Mouse (Mus musculus) layer of hippocampus, adult 2 months (tissue): Measurements from ENCODE around the gene Epb41l4b. TPM values are rescaled to one million over a fixed set of nuclear protein-coding genes. Genes with fewer than 3 reads are reported as not detected.

Source experiments
- DNase-seq, 2 experiments: peaks; one replicate each; pipeline ENCODE4 v3.0.0; 2022; ENCODE audit warnings: low spot score in 2 of 2
- H3K27ac ChIP-seq: fragments of 200-600 bp; 2 replicates; pipeline ENCODE4 v1.8.1; 2022
- H3K4me3 ChIP-seq: fragments of 200-600 bp; 2 replicates; pipeline ENCODE4 v1.8.1; 2022; ENCODE audit warnings: mild to moderate bottlenecking
- CTCF ChIP-seq: fragments of 200-600 bp; conservative IDR thresholded peaks from 2 replicates; pipeline ENCODE4 v1.8.1; 2022; ENCODE audit warnings: antibody characterized with exemption, mild to moderate bottlenecking, moderate library complexity
- total RNA-seq, 2 experiments: library from RNA; stranded (reverse); gene quantifications; 2 replicates each; pipeline ENCODE4 v1.2.3; 2021

Gene Epb41l4b
- total RNA-seq, 2 experiments from 2014 or later: 20.3 to 26.7 TPM

DNA sequence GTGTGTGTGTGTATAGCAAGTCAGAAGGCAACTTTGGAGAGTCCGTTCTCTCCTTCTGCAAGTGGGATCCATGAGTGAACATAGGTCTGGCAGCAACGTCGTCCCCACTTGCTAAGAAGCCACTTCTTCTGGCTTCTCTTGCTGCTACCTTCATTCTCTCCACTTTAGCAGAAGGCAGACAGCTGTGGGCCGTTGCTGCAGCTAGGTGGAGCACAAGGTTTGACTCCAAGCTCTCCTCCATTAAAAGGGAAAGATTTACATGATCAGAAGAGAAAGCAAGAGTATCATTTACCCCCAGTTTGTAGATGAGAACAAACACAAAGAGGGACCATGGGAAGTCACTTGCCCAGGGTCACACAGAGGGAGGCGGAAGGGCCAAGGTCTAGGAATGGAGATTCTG is 109.1 kb downstream of the Epb41l4b start:
- DNase-seq: no peak
- H3K27ac ChIP-seq: no peak overlapping the region
- no peak overlapping the region for H3K4me3 ChIP-seq
- no peak for TF ChIP-seq CTCF

DNA sequence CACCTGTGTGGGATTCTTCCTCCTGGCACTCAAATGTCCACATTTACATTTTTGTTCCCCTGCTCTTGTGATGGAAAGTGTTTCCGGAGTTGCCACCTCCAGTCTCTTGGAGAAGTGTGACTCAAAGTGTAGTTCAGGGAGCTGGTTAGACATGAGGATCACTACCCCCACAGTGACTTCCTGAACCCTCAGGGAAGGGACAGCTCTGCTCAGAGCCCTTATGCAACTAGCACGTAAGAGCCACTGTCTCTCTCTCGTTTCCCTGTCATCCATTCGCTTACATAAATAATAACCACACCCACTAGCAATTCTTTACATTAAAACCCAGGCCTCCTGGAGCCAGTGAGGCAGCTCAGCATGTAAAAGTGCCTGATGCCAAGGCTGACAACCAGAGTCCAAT is 111.8 kb downstream of the Epb41l4b start:
- Histone ChIP-seq H3K27ac (no peak overlapping the region), H3K4me3 (no peak overlapping the region)
- no peak for TF ChIP-seq CTCF
- no peak for DNase-seq

DNA sequence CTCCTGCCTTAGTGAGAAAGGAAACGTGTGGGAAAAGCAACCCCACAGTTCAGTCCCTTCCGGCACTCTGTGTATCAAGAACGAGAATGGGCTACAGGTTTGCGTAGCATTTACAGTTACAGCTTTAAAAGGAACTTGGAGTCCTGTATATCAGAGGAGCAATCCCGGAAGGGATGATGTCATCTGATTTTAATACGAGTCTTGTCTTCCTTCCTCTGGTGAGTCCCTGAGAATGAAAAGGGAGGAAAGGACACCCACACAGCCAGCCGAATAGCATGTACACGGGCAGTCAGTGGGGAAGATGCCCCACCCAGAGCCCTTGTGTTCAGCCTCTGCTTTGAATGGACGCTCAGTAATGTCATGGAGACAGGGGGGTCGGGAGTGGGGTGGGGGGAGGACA is 115.3 kb downstream of the Epb41l4b start:
- no peak overlapping the region for H3K4me3 ChIP-seq
- no peak for TF ChIP-seq CTCF
- no peak overlapping the region for H3K27ac ChIP-seq
- no peak for DNase-seq

DNA sequence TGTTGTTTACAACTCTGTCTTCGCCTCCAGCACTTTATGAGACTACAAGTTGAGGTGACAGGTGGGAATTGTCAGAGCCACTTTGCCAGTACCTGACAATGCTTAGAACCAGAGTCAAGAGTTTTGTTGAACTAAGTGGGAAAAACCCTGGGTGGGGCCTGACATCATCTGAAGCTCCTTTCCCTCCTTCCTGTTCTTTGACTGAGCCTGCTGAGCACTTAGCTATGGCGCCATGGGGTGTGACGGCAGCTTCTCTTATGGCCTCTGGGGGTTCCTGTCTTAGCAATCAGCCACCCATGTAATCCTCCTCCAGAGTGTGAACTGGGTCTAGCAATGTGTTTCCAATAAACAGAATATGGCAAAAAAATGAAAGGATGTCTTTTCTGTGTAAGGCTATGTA is 119.7 kb downstream of the Epb41l4b start:
- Histone ChIP-seq H3K27ac (no peak overlapping the region), H3K4me3 (no peak overlapping the region)
- no peak for TF ChIP-seq CTCF
- DNase-seq: no peak

DNA sequence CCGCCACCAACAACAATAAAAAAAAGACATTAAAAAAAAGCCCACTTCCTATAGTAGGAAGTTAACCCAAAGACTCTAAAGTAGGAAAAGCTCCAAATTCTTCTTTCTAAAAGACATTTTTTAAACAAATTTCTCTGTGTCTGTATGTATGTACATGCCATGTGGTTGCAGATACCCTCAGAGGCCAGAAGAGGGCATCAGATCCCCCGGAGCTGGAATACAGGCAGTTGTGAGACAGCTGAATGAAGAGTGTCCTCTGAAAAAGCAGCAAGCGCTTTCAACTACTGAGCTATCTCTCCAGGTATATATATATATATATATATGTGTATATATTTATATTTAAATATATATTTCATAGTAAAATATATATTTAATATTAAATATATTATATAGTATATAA is 121.9 kb downstream of the Epb41l4b start:
- Histone ChIP-seq H3K27ac (no peak overlapping the region), H3K4me3 (no peak overlapping the region)
- TF ChIP-seq CTCF: peak; percentile 58
- no peak for DNase-seq

DNA sequence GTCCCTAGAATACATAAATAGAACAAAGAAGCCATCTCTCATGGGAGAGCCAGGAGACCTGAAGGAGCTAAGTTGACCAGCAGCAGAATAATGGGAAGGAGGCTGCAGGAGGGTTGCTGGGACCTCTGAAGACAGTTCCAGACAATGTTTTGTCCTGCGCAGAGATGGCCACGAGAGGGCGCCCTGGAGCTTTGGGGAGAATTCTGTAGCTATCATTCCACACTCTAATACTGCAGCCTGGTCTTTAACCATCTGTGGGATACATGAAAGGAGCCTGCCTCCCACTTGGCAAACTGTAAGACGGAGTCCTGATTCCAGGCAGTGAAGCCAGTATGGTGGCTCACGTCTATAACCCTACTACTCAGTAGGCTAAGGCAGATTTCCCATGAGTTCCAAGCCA is 126.0 kb downstream of the Epb41l4b start:
- H3K27ac ChIP-seq: no peak overlapping the region
- peak; percentile 90 for TF ChIP-seq CTCF
- no peak overlapping the region for H3K4me3 ChIP-seq
- DNase-seq: peak; percentile 68 to 90

DNA sequence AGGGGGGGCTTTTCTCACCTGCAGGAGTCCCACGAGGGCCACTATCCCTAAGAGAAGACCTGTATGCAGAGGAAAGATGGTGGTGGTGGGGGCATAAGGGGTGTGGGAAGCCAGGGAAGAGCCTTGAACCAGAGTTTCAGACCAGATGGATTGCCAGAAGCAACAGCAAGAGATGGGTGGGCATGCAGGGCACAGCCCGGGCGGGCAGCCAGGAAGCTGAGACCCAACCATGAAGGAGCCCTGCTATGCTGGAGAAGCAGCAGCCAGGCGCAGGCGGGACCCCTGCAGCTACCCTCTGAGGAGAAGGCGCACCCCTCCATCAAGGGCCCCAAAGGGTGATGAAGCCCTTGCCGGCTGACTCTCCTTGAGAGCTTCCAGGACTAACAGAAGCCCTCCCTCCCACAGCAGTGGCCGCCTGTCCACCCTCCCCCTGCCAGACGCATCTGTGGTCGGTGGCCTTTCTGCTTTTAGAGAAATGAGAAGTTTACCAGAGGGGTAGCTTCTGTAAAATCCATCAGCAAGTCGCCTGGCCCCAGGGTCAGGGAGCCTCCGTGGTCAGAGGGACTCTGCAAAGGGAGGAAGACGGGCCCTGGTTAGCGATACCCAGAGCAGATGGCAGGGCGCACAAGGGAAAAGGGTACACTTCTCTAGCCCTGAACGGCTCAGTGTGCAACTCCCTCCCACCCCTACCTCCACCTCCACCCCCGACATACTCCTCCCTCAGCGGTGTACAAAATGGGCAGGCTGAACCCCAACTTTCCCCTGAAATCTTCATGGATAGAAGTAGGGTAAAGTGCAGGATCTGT is 126.7 kb downstream of the Epb41l4b start:
- TF ChIP-seq CTCF: no peak
- no peak for DNase-seq
- Histone ChIP-seq H3K4me3 (no peak overlapping the region), H3K27ac (no peak overlapping the region)

DNA sequence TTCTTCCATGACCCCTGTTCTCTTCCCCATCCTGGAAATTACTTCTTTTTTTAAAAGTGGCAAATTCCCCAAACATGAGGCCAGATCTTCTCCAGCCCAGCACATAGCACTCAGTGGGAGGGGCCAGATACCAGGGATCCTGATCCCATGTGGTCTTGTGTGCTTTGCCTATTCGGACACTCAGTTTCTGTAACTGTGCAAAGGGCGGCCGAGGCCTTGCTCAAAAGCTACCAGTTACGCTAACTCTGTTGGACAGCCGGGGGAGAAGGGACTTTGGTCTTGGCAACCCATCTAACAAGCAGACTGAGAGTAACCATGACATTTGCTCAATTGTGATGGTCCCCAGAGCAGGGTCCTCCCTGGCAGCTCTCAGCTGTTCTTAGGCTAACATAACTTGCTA is 128.2 kb downstream of the Epb41l4b start:
- no peak for DNase-seq
- H3K27ac ChIP-seq: no peak overlapping the region
- H3K4me3 ChIP-seq: no peak overlapping the region
- TF ChIP-seq CTCF: no peak

DNA sequence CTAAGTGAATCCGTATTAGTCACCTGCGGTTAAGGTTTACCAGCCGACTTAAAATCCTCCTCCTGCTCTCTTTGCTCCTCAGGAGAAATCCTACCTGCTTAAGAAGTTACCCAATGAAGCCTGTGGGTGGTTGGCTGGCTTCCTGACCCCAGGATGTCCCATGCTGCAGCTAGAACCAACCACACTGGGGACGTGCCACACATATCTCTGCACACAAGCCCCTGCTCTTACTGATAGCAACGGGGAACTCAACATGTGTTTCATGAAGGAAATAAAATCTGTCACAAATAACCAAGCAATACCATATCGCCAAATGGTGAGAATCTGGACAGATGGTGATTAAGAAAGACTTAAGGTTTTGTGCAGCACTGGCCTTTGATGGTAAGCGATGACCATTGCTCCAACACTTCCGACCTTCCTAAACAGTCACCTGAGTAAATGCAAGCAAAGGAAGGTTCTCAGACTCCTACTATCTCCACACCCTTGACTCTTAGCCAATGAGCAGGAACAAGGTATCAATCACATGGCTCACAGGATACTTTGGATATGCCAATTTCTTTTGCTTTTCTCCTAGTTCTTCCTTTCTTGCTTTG is 131.7 kb downstream of the Epb41l4b start:
- DNase-seq: no peak
- no peak overlapping the region for H3K4me3 ChIP-seq
- H3K27ac ChIP-seq: no peak overlapping the region
- TF ChIP-seq CTCF: no peak

DNA sequence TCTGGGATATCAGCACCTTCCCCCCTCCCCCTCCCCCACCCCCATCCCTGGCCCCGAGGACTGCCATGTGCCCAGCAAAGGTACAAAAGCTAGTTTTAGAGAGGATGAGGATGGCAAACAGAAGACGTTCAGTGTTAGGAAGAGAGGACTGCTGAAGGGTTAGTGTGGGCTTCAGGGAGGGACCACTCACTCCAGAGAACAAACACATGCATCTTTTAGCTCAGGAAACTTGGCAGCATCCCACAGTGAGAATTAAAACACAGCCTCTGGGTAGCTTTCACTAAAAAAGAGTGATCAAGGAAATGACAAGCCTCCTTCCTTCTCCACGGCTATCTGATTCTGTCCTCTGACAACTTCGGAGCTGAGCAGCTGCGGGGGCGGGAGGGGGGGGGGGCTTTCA is 132.3 kb downstream of the Epb41l4b start:
- H3K27ac ChIP-seq: no peak overlapping the region
- no peak for DNase-seq
- no peak overlapping the region for H3K4me3 ChIP-seq
- no peak for TF ChIP-seq CTCF

DNA sequence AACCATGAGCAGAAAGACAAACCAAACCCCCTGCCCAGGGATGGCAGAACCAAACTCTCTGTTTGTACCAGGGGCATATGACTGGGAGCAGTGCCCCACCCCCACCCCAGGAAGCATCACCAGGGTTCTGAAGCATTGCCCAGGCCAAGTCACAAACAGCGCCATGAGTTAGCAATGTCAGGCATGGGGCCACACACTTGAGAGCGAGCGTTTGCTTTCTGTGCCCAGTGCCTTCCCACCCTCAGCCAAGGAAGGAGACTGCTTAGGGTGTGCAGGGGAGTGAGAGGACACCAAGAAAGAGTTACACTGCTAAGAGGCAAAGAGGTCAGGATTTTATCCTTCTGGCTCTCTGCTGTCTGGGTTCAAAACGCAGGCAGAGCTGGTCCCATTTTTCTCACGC is 132.8 kb downstream of the Epb41l4b start:
- no peak overlapping the region for H3K4me3 ChIP-seq
- no peak for DNase-seq
- TF ChIP-seq CTCF: no peak
- H3K27ac ChIP-seq: no peak overlapping the region

DNA sequence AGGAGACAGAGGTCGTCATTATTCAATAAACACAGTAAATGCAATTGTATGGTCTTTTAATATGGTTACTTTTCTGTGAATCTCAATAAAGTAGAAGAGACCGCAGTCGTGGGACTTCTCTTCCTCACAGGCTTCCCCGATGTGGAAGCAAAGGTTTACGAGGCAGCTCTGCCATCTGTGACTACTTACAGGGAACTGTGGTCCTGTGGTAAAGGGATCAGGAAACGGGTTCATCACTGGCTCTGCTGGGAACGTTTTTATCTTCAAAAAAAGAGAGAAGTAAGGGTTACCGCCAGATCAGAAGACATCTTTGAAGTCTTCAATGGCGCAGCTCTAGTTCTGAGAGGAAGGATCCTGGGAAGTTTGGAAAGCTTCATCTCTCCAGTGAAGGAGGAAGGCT is 135.5 kb downstream of the Epb41l4b start:
- TF ChIP-seq CTCF: no peak
- DNase-seq: no peak
- Histone ChIP-seq H3K4me3 (no peak overlapping the region), H3K27ac (no peak overlapping the region)

DNA sequence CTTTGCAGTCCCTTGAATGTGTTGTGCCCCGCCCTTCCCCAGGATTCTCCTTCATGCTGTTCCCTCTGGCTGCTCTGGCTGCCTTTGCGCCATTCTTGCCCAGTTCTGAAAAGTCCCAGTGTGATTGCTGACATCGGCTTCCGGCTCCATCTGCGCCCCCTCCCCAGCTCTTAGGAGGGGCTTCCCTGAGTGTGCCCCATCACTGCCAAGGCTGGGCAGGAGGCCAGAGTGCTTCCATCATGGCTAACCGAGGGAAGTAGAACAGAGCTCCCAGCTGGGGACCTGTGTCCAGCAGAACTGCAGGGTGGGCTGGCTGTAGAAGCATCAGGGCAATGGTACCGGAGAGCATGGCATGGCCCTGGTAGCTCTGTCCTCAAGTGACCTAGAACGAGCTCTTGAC is 138.2 kb downstream of the Epb41l4b start:
- Histone ChIP-seq H3K27ac (no peak overlapping the region), H3K4me3 (no peak overlapping the region)
- DNase-seq: no peak
- TF ChIP-seq CTCF: no peak

DNA sequence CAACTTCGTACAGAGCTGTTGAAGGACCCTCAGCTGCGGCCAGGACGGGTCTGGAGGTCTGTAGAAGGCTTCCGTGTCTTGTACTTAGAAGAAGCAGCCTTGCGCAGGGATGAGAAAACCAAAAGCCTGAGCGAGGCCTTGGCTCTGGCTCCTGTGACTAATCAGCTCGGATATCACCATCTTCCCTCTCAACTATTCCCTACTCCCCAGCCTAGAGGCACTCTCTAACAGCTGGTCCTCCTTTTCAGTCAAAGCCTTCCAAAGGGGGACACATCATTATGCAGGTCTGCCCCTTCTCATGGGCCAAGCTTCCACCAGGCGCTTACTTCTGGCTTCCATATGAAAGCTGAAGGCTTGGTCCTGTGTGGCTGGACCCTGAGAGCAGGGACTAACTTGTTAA is 139.4 kb downstream of the Epb41l4b start:
- TF ChIP-seq CTCF: no peak
- Histone ChIP-seq H3K4me3 (no peak overlapping the region), H3K27ac (no peak overlapping the region)
- DNase-seq: no peak

DNA sequence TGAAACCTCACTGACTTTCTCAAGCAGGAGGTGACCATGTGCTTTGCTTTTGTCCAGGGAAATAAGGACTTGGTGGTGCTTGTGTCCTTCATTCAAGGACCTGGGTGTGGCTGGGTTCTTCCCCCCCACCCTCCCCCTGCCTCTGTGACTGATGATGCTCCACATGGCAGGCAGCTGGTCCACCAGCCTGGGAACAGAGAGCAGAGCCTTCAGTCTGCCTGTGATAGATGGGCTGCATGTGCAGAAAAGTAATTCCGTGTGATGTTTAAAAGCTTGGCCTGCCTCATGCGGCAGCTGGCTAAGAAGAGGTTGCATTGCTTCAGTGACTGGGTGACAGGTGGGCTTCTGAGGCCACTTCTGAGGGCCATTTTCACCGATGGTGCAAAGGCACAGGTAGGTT is 140.5 kb downstream of the Epb41l4b start:
- no peak for TF ChIP-seq CTCF
- H3K27ac ChIP-seq: no peak overlapping the region
- DNase-seq: no peak
- H3K4me3 ChIP-seq: no peak overlapping the region
